Mouse (Mus musculus) MEL (cell line): ENCODE data around the gene Lcorl.

Source experiments
- BHLHE40 ChIP-seq: IDR thresholded peaks from 2 replicates; pipeline ENCODE4 v1.6.1; 2012; ENCODE audit warnings: low read depth, mild to moderate bottlenecking, inconsistent platforms, low read length, improper control_type of control experiment, borderline replicate concordance
- CHD2 ChIP-seq: IDR thresholded peaks from 2 replicates; pipeline ENCODE4 v1.6.1; 2011; ENCODE audit warnings: low read length, improper control_type of control experiment
- CTCF ChIP-seq, 3 experiments: IDR thresholded peaks in 2 of 3; conservative IDR thresholded peaks in 1 of 3; 2 replicates each; pipeline ENCODE4 v1.5.1; 2011 to 2012; ENCODE audit warnings: low read length in 3 of 3, low read depth in 2 of 3, mild to moderate bottlenecking in 2 of 3, improper control_type of control experiment in 1 of 3, inconsistent platforms in 1 of 3, mixed read lengths in 1 of 3, moderate library complexity in 1 of 3; ENCODE audit not compliant: control insufficient read depth in 1 of 3, insufficient read depth in 1 of 3, poor library complexity in 1 of 3, severe bottlenecking in 1 of 3
- GABPA ChIP-seq: IDR thresholded peaks from 2 replicates; pipeline ENCODE4 v1.6.1; 2012; ENCODE audit warnings: low read depth, mild to moderate bottlenecking, inconsistent platforms, low read length, improper control_type of control experiment, moderate library complexity
- MAFK ChIP-seq: IDR thresholded peaks from 2 replicates; pipeline ENCODE4 v1.6.1; 2011; ENCODE audit warnings: low read depth, mild to moderate bottlenecking, low read length, improper control_type of control experiment, borderline replicate concordance
- NRF1 ChIP-seq: IDR thresholded peaks from 2 replicates; pipeline ENCODE4 v1.6.1; 2014; ENCODE audit warnings: low read depth, mild to moderate bottlenecking, inconsistent platforms, low read length, improper control_type of control experiment, moderate library complexity; ENCODE audit not compliant: poor library complexity, insufficient read depth, severe bottlenecking
- RCOR1 ChIP-seq: IDR thresholded peaks from 2 replicates; pipeline ENCODE4 v1.6.1; 2012; ENCODE audit warnings: low read depth, mild to moderate bottlenecking, inconsistent platforms, low read length, improper control_type of control experiment
- UBTF ChIP-seq: IDR thresholded peaks from 2 replicates; pipeline ENCODE4 v1.6.1; 2012; ENCODE audit warnings: low read depth, mild to moderate bottlenecking, inconsistent platforms, low read length, improper control_type of control experiment, moderate library complexity, borderline replicate concordance; ENCODE audit not compliant: insufficient read depth
- ZC3H11A ChIP-seq: IDR thresholded peaks from 2 replicates; pipeline ENCODE4 v1.6.1; 2012; ENCODE audit warnings: low read depth, mild to moderate bottlenecking, inconsistent platforms, low read length, improper control_type of control experiment
- ZKSCAN1 ChIP-seq: IDR thresholded peaks from 2 replicates; pipeline ENCODE4 v1.6.1; 2012; ENCODE audit warnings: low read depth, mild to moderate bottlenecking, inconsistent platforms, low read length, improper control_type of control experiment, moderate library complexity

DNA sequence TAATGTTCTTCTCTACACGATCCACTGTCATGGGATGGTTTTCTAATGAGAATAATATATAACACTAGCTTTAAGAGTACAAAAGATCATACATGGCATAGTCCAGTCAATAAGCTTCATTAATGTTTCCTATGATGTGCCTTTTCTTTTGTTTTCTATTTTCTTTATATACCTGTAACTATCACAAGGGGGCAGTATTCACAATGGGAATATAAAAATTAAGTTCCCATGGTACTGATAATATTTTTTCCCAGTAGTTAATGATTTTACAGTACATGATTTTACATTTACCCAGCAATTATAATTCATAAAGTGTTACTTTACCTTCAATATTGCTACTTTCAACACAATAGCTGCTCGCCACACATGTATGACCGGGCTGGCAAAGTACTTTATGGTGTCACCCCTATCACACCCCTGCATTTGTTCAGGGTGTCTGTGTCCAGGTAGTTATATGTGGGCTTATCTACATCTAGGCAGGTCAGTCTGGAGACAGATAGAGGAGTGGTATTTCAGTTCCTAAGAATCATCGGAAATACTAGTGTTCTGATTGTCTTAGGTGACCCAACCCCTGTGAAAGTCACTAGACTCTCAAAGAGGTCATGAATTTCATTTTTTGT is 99.8 kb downstream of the Lcorl start:
- TF ChIP-seq ZC3H11A (no peak), NRF1 (no peak), CTCF (IDR thresholded peaks at IDR 0.05 in 2 of 3, conservative IDR thresholded peaks at IDR 0.05 in 1 of 3; ENCODE audit: control insufficient read depth in 1 of 3, insufficient read depth in 1 of 3, low read depth in 2 of 3, low read length in 3 of 3, poor library complexity in 1 of 3, severe bottlenecking in 1 of 3) (peak; percentile 23 to 40 (median 23); a peak in 4 of 6 replicates), GABPA (no peak), UBTF (no peak), MAFK (no peak), CHD2 (no peak), RCOR1 (no peak), ZKSCAN1 (no peak), BHLHE40 (no peak)
